Mouse (Mus musculus): ENCODE data around the gene Slc17a9. TPM values are rescaled to one million over a fixed set of nuclear protein-coding genes. Genes with fewer than 3 reads are reported as not detected.

Gene Slc17a9
- polyA plus RNA-seq (2015; fragmentation: Nextera tagmentation; extraction: Ambion mirVana), result 3.4 and 3.7 TPM in 2 replicates

GRCm38 (mm10) chr2:180724585-180725413 is at the start of gene Slc17a9:
Slc17a9 (plus strand) TSS chr2:180725263.

GRCm38 (mm10) chr2:180709923-180710272 is 15.2 kb upstream of the Slc17a9 start, which contains the start of the genes Dido1 and Gid8:
Dido1 (minus strand) TSS chr2:180709999.
Gid8 (plus strand) TSS chr2:180710117.

GRCm38 (mm10) chr2:180776793-180777192 is 51.7 kb downstream of the Slc17a9 start, which contains the start of gene Bhlhe23:
Bhlhe23 (minus strand) TSS chr2:180776900.

Other genes starting within 250 kb of the Slc17a9 start
- gene Ntsr1, start 225.3 kb upstream of the Slc17a9 start, polyA plus RNA-seq (2015; fragmentation: Nextera tagmentation; extraction: Ambion mirVana), result 0.30 and 0.46 TPM in 2 replicates
- 13.4 and 15.2 TPM in 2 replicates for gene Mrgbp, start 144.0 kb upstream of the Slc17a9 start, polyA plus RNA-seq (2015; fragmentation: Nextera tagmentation; extraction: Ambion mirVana)
- 31.5 and 33.5 TPM in 2 replicates for gene Ogfr, start 136.0 kb upstream of the Slc17a9 start, polyA plus RNA-seq (2015; fragmentation: Nextera tagmentation; extraction: Ambion mirVana)
- gene Col9a3, start 127.5 kb upstream of the Slc17a9 start, polyA plus RNA-seq (2015; fragmentation: Nextera tagmentation; extraction: Ambion mirVana), result 4.9 and 6.7 TPM in 2 replicates
- gene Tcfl5, start 82.6 kb upstream of the Slc17a9 start, polyA plus RNA-seq (2015; fragmentation: Nextera tagmentation; extraction: Ambion mirVana), result 0.15 and 0.28 TPM in 2 replicates
- 11.2 and 12.7 TPM in 2 replicates for gene Dido1, start 15.3 kb upstream of the Slc17a9 start, polyA plus RNA-seq (2015; fragmentation: Nextera tagmentation; extraction: Ambion mirVana)
- gene Gid8, start 15.1 kb upstream of the Slc17a9 start, polyA plus RNA-seq (2015; fragmentation: Nextera tagmentation; extraction: Ambion mirVana), result 51.8 and 56.6 TPM in 2 replicates
- not detected in 2 replicates for gene Bhlhe23, start 51.6 kb downstream of the Slc17a9 start, polyA plus RNA-seq (2015; fragmentation: Nextera tagmentation; extraction: Ambion mirVana)
- gene Ythdf1, start 195.7 kb downstream of the Slc17a9 start, polyA plus RNA-seq (2015; fragmentation: Nextera tagmentation; extraction: Ambion mirVana), result 36.9 and 37.8 TPM in 2 replicates
- 0.14 and 0.18 TPM in 2 replicates for gene Birc7, start 203.8 kb downstream of the Slc17a9 start, polyA plus RNA-seq (2015; fragmentation: Nextera tagmentation; extraction: Ambion mirVana)
- 72.6 and 80.3 TPM in 2 replicates for gene Nkain4, start 229.4 kb downstream of the Slc17a9 start, polyA plus RNA-seq (2015; fragmentation: Nextera tagmentation; extraction: Ambion mirVana)
- 64.1 and 68.0 TPM in 2 replicates for gene Arfgap1, start 242.0 kb downstream of the Slc17a9 start, polyA plus RNA-seq (2015; fragmentation: Nextera tagmentation; extraction: Ambion mirVana)